Comparison of ENCODE assay signal across 10 mouse cellular contexts in genomic region chr10:130313531-130313930, GRCm38 (mm10). TPM values are rescaled to one million over a fixed set of nuclear protein-coding genes. Genes with fewer than 3 reads are reported as not detected.
DNase-seq lines count a peak whose midpoint lies in the region; ATAC-seq lines count a peak whose summit lies in the region.
"Had no signal": no experiment of that assay in that cellular context is flagged by ENCODE, and none has a peak within 500 bp of the region (broad histone marks: within the 10 kb centered on the region; RNA-seq: fewer than 3 reads in every experiment).

No protein-coding gene starts in this region.

- no peak overlapping the region for H3K4me2 ChIP-seq in kidney, embryonic 16.5 days (replicated peaks; ENCODE audit: low read depth, low read length)
- H3K4me2 ChIP-seq in embryonic facial prominence, embryonic 11.5 days (ENCODE audit: low read depth, low read length), result no peak overlapping the region
- no peak overlapping the region for H3K4me2 ChIP-seq in heart, embryonic 11.5 days
- H3K4me2 ChIP-seq: intestine, embryonic 15.5 days had no signal

- peak; percentile 2 for DNase-seq in kidney, postnatal 14 days
- DNase-seq in ES-CJ7 (ENCODE audit: low read depth, low spot score), result peak; percentile 59
- DNase-seq in embryonic facial prominence, embryonic 11.5 days (ENCODE audit: low spot score), result peak; percentile 13
- no peak for DNase-seq in right cerebral cortex, postnatal 25 days
- DNase-seq in left cerebral cortex, postnatal 36 days (ENCODE audit: low spot score in 2 of 2), result no peak

- no peaks in the 10 kb centered on the region for H3K27me3 ChIP-seq in kidney, embryonic 16.5 days (ENCODE audit: insufficient read depth, low read length)
- no peaks in the 10 kb centered on the region for H3K27me3 ChIP-seq in embryonic facial prominence, embryonic 11.5 days (ENCODE audit: control insufficient read depth, insufficient read depth, low read length)
- no peaks in the 10 kb centered on the region for H3K27me3 ChIP-seq in heart, embryonic 11.5 days (ENCODE audit: control insufficient read depth, insufficient read depth, low read length)
- H3K27me3 ChIP-seq: intestine, embryonic 15.5 days had no signal

- H3K9ac ChIP-seq in kidney, embryonic 16.5 days (replicated peaks; ENCODE audit: low read length), result no peak overlapping the region
- no peak overlapping the region for H3K9ac ChIP-seq in embryonic facial prominence, embryonic 11.5 days (replicated peaks; ENCODE audit: low read length)
- H3K9ac ChIP-seq in heart, embryonic 11.5 days (ENCODE audit: low read depth, low read length), result no peak overlapping the region
- H3K9ac ChIP-seq: intestine, embryonic 15.5 days had no signal

- intact Hi-C loops in left cerebral cortex, postnatal 36 days (cut with DNase I), result no loop called here

- H3K36me3 ChIP-seq in kidney, embryonic 16.5 days (ENCODE audit: insufficient read depth, low read length), result no peaks in the 10 kb centered on the region
- H3K36me3 ChIP-seq in embryonic facial prominence, embryonic 11.5 days (replicated peaks; ENCODE audit: control insufficient read depth, insufficient read depth, low read depth, low read length), result no peaks in the 10 kb centered on the region
- H3K36me3 ChIP-seq in heart, embryonic 11.5 days (ENCODE audit: control insufficient read depth, insufficient read depth, low read length), result no peaks in the 10 kb centered on the region
- H3K36me3 ChIP-seq: intestine, embryonic 15.5 days had no signal

- no peak overlapping the region for H3K4me3 ChIP-seq in kidney, embryonic 16.5 days (ENCODE audit: low read length)
- H3K4me3 ChIP-seq in embryonic facial prominence, embryonic 11.5 days (ENCODE audit: low read depth, low read length), result no peak overlapping the region
- no peak overlapping the region for H3K4me3 ChIP-seq in heart, embryonic 11.5 days (ENCODE audit: low read depth, low read length)
- H3K4me3 ChIP-seq: intestine, embryonic 15.5 days had no signal

- no peaks in the 10 kb centered on the region for H3K4me1 ChIP-seq in kidney, embryonic 16.5 days (ENCODE audit: insufficient read depth, low read length)
- H3K4me1 ChIP-seq in embryonic facial prominence, embryonic 11.5 days (ENCODE audit: control insufficient read depth, insufficient read depth, low read length), result no peaks in the 10 kb centered on the region
- no peaks in the 10 kb centered on the region for H3K4me1 ChIP-seq in heart, embryonic 11.5 days (ENCODE audit: control insufficient read depth, insufficient read depth, low read length)
- H3K4me1 ChIP-seq: intestine, embryonic 15.5 days had no signal

- no peak overlapping the region for H3K27ac ChIP-seq in kidney, embryonic 16.5 days (ENCODE audit: low read length)
- H3K27ac ChIP-seq in embryonic facial prominence, embryonic 11.5 days (replicated peaks; ENCODE audit: low read depth, low read length), result no peak overlapping the region
- H3K27ac ChIP-seq in heart, embryonic 11.5 days (ENCODE audit: low read depth, low read length), result no peak overlapping the region
- H3K27ac ChIP-seq: intestine, embryonic 15.5 days had no signal

- no peak for ATAC-seq in kidney, embryonic 16.5 days (ENCODE audit: low FRiP score, low TSS enrichment)
- no peak for ATAC-seq in embryonic facial prominence, embryonic 11.5 days (replicated peaks; ENCODE audit: insufficient number of reproducible peaks, low FRiP score, low TSS enrichment, low read depth)
- peak; percentile 96 for ATAC-seq in neutrophil, adult 5-6 weeks (ENCODE audit: extremely low read depth, insufficient number of reproducible peaks, low FRiP score, poor library complexity, severe bottlenecking)
- ATAC-seq in heart, embryonic 11.5 days (replicated peaks; ENCODE audit: insufficient number of reproducible peaks, low FRiP score, low TSS enrichment), result no peak
- ATAC-seq: intestine, embryonic 15.5 days had no signal

- 66% methylated on average over 1 of the region's 1 CpGs for WGBS in kidney, embryonic 16.5 days
- WGBS in embryonic facial prominence, embryonic 11.5 days, result 62% methylated on average over 1 of the region's 1 CpGs
- WGBS in heart, embryonic 11.5 days (ENCODE audit: insufficient replicate concordance), result 55% methylated on average over 1 of the region's 1 CpGs

- no peaks in the 10 kb centered on the region for H3K9me3 ChIP-seq in kidney, embryonic 16.5 days (ENCODE audit: low read length)
- H3K9me3 ChIP-seq in embryonic facial prominence, embryonic 11.5 days (replicated peaks; ENCODE audit: control insufficient read depth, low read length), result no peaks in the 10 kb centered on the region
- no peaks in the 10 kb centered on the region for H3K9me3 ChIP-seq in heart, embryonic 11.5 days (replicated peaks; ENCODE audit: control insufficient read depth, low read length)
- H3K9me3 ChIP-seq: intestine, embryonic 15.5 days had no signal

RNA-seq across cellular contexts. Expression of gene Tespa1, which starts 9.1 kb away (rescaled TPM):
- 0.14 and 0.26 TPM in 2 replicates for polyA plus RNA-seq in kidney, embryonic 16.5 days (2015; fragmentation: Nextera tagmentation; extraction: Ambion mirVana)
- polyA plus RNA-seq in embryonic facial prominence, embryonic 11.5 days (2014; fragmentation: Nextera tagmentation; extraction: Ambion mirVana), result 0.21 and 0.24 TPM in 2 replicates
- total RNA-seq in neutrophil, adult 5-6 weeks (2017), result 70.0 and 70.5 TPM in 2 replicates
- polyA plus RNA-seq in heart, embryonic 11.5 days (2014; fragmentation: Nextera tagmentation; extraction: Ambion mirVana), result 0.46 TPM in 1 of 2 replicates, not detected in the other
- 1 to 10 TPM; 1.7 to 2.9 TPM for total RNA-seq in left cerebral cortex, postnatal 36 days (2021)
- polyA plus RNA-seq: neural tube, embryonic 14.5 days had no signal

RNA-seq across cellular contexts. Expression of gene Neurod4, which starts 33.5 kb away (rescaled TPM):
- not detected in 2 replicates for polyA plus RNA-seq in kidney, embryonic 16.5 days (2015; fragmentation: Nextera tagmentation; extraction: Ambion mirVana)
- polyA plus RNA-seq in embryonic facial prominence, embryonic 11.5 days (2014; fragmentation: Nextera tagmentation; extraction: Ambion mirVana), result 4.8 and 5.7 TPM in 2 replicates
- 0.61 and 1.0 TPM in 2 replicates for total RNA-seq in neutrophil, adult 5-6 weeks (2017)
- polyA plus RNA-seq in heart, embryonic 11.5 days (2014; fragmentation: Nextera tagmentation; extraction: Ambion mirVana), result not detected in 2 replicates
- under 1 TPM; 0.12 to 0.16 TPM for total RNA-seq in left cerebral cortex, postnatal 36 days (2021)

Comparison
In these comparisons a context has a peak if more than half of its experiments do, and no peak if none do; other contexts are left out.
1. DNase-seq: peak in kidney, postnatal 14 days (single experiment), ES-CJ7 (single experiment) and embryonic facial prominence, embryonic 11.5 days (single experiment); none in right cerebral cortex, postnatal 25 days (single experiment) and left cerebral cortex, postnatal 36 days (0 of 2).